Mouse (Mus musculus) cerebellum, adult 11-12 months (tissue): ENCODE results near the gene Cd300e.
A peak's percentile ranks its signal among the peaks of the same experiment; 100 is the strongest.

Experiments
- DNase-seq: peaks from one replicate; pipeline ENCODE4 v3.0.0; 2022

The Cd300e gene

DNA sequence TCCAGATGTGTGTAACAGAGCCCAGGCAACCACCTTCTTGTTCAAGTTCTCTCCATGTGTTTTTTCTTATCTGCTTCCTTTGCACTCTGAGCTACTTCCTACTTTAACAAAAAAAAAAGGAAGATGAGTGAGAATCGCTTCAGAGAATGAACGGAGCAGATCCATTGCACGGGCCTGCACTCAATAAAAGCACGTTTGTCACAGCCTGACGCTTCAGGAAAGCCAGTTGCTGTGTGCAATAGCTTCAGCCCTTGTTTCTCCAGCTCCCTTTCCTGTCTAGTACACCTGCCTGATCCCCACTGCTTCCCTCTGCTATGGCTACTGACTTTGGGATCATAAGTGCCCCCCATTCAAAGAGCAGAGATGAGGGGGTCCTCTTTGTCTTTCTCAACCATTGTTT is at the start of gene Cd300e:
Cd300e (minus strand) TSS at position 101 of the 400 bp plus-strand sequence.
- no peak for DNase-seq

DNA sequence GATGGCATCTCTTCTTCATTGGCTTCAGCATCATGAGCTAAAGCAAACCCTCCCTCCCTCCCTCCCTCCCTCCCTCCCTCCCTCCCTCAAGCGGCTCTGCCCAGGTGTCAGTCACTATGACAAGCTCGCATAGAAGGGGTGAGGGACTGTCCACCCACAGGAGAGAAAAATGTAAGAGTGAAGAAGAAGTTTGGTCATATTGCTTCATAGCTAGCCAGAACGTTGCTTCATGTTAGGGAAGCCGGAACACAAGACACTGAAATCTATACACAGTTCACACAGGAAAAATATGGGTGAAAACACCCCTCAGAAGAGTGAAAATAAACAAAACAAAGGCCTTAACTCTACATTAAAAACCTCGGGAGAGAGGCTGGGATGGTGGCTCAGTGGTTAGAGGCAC is 48.3 kb upstream of the Cd300e start:
- no peak for DNase-seq

DNA sequence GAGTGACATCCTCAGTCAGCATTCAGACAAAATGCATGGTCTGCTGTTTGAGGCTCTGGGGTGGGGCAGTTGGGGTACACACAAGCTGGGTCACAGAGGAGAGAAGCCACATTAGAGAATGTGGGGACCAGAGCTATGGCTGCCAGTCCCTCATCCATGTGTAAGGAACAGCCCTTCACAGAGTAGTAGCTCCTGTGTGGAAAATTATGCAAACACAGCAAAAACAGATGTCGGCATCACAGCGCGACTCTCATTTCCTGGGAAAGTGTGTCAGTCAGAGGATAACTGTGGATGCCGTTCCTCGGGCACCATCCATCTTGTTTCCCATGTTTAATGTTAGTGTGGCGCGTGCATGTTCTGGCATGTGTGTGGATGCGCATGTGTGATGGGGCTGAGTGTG is 46.2 kb upstream of the Cd300e start:
- no peak for DNase-seq

DNA sequence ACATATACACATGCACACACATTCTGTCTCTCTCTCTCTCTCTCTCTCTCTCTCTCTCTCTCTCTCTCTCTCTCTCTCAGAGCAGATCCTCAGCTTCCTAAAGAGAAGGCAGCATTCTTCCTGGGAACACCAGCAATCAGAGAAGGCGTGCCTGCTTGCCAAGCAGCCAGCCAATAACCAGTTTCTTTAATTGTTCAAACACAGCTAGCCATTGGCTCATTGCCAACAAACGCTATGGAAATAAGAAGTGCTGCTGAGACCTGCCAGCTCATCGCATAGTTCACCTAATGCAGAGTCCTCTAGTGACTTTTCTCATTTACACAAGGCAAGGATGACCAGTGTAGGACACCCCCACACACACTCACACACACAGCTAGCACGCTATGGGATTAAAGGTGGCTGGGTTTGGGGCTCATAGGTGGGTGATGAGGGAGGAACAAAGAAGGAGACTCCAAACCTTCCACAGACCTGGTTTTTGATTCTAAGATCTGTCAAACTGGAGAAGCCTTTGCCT is 45.5 kb upstream of the Cd300e start:
- DNase-seq: no peak

DNA sequence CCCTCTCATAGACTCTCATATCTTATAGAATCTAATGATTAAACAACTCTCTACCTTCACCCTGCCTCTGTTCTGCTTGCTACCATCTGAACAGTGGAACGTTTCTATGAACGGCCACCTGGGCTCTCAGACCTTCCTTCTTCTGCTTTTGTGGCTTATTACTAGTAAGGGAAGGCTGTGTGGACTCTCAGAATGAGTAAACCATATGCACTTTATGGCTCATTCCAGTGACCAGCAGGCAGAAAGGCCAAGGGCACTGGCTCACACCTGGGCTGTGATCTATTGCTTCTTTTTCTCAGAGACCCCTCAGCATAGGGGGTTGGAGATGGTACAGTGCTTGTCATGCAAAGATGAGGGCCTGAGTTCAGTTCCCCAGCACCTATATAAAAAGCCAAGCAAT is 44.7 kb upstream of the Cd300e start:
- no peak for DNase-seq

DNA sequence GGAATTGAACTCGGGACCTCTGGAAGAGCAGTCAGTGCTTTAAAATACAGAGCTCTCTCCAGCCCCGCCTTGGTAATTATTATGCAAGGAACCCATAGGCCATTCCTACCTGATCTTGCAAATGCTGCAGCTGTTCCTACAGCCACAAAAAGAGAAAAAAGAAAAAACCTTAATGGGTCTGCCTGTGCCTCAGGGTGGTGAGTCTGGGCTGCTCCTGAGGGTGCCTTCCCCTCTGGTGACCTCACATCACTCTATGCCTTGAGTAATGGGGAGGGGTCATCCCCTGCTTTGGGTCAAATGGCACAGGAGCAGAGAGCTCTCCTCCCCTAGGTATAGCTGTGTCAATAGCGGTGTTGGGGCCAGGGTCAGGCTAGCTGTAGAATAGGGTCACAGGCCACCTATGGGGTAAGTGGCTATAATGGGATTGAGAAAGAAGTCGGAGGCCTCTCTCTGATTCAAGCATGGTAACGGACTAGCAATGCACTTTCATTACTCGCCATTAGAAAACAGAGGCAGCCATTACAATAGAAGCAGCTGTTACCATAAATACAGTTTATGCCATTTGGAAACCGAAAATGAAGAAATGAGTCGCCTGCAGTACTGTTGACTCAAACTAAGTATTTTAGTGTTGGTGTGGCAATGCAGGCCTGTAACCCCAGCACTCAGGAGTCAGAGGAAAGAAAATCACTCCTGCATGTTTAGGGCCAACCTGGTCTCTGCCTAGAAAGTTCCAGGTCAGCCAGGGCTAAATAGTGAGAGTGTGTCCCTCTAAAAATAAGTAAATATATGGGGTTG is 43.0 kb upstream of the Cd300e start:
- no peak for DNase-seq

DNA sequence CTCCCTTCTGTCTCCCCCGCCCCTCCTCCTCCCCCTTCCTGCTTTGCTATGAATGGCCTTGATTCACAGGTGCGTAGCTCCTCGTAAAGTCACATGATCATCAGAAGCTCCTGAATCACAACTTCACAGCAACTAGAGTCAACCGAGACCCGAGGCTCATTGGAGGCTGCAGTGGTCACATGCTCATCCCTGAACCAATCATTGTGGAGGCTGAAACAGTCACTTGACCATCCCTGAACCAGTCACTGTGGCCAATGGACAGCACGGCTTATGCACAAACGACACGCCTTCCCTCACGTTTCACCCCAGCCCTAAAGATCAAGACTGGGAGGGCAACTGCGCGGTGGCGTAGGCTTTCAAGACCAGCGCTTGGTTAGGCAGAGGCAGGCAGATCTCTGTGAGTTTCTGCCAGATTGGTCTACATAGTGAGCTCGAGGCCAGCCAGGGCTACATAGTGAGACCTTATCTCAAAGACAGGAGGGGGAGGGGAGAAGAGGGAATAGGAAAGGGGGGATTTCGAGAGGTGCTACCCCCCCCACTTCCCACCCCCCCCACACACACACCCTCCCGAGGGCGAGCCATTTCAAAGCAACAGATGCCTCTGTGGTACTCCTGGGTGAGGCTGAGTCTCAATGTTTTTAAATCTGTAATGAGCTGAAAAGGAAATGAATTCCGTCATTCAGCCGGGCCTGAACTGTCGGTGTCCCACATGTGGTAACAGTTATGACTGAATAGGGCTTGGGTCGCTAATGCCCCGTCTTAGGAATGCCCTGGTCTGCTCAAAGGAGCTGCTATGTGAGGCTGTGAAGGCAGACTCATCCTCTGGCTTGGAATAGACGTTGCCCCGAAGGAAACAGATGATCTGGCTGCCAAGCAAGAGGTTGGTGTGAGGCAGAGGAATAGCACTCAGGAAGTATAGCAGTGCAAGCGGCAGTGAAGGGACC is 41.8 kb upstream of the Cd300e start:
- DNase-seq: no peak

DNA sequence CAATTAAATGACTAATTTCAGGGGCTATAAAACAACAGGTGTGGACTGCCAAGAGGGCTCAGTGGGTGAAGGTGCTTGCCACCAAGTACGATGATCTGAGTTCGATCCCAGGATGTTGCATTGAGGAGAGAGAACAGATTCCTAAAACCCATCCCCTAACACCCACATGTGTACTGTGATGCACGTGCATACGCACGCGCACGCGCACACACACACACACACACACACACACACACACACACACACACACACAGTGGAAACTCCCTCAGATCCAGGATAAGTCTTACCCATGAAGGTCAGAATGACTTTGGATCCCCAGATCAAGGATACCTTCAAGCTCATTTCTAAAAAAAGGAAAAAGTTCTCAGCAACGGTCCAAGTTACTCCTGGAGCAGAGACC is 40.1 kb upstream of the Cd300e start:
- DNase-seq: no peak

DNA sequence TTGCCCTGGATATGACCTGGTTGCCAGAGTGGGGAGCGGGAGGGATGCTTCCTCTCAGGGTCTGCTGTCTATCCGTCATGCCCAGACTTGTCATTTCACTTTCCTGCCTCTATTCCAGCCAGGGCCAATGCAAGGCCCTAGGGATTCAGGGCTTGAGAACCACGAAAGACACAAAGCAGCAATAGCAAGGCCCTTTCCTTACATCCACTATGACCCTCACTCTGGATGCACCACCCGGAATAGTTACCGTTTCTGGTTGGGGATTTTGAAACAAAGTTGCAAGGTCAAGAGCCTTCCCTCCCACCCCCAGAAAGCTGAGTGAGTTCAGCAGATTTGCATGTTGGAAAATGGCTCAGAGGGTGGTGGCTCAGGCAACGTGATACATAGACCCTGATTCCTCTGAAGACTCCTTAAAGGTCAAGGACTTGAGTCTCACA is 39.7 kb upstream of the Cd300e start:
- no peak for DNase-seq

DNA sequence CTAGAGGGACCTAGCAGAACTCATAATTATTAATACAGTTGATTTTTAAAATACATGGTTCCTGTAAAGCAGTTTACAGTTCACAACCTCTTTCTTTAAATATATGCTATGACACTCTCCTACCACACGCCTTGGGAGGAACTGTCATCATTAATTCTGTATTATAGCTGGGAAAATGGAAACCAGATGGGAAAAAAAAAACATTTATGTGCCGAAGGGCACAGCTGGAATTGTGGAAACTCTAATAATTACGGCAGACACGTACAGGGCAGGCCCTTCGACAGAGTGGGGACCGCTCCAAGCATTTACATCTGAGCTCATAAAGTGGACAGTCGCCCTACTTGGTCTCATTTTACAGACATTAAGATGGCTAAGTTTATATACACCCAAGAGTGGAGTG is 38.8 kb upstream of the Cd300e start:
- DNase-seq: no peak

DNA sequence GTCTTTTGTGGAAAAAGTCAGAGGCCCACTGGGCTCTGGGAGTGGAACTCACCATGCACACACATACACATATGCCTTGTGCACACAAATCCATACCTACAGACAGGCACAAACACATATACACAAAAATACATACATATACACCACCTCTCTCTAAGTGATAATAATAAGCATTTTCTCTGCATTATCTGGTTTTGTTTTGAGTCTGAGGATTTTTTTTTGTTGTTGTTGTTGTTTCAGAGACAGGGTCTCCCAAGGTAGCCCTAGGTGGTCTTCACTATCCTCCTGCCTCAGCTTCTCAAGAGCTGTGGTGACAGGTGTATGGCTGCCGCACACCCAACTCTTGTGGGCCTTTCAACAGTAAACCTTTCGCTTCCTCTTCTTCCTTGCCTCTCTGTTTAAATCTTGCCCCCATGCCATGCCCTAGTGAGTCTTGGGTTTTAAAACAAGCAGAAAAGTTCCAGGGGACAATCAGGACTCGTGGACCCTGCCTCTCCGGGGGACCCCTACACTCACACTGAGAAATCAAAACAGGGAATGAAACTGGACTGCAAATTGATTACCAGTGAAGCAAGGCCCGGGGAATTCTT is 38.1 kb upstream of the Cd300e start:
- no peak for DNase-seq

DNA sequence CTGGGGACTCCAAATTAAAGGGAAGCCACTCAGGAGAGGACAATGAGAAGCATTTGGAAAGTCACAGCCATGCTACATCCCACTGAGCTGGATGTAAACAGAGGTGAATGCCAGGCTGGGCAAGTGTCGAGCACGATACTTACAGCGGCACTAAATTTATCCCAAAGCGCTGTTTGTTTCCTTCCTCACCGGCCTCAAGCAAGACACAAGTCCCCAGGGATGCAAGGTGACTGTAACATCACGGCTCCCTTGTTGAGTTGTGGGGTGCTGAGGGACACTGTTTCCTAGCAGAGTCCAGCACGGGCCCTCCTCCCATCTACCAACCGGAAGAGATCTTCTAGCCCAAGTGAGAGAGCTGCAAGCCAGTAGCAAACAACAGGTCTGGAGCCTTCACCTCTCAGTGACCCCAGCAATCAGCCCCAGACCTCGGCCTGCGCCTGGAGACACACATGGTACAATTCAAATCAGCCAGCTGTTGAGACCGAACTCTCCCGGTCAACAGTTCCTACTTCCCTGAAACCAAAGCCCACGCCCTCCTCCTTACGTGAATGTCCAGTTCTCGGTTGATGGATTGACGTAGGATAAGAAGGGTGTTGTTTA is 37.4 kb upstream of the Cd300e start:
- no peak for DNase-seq

DNA sequence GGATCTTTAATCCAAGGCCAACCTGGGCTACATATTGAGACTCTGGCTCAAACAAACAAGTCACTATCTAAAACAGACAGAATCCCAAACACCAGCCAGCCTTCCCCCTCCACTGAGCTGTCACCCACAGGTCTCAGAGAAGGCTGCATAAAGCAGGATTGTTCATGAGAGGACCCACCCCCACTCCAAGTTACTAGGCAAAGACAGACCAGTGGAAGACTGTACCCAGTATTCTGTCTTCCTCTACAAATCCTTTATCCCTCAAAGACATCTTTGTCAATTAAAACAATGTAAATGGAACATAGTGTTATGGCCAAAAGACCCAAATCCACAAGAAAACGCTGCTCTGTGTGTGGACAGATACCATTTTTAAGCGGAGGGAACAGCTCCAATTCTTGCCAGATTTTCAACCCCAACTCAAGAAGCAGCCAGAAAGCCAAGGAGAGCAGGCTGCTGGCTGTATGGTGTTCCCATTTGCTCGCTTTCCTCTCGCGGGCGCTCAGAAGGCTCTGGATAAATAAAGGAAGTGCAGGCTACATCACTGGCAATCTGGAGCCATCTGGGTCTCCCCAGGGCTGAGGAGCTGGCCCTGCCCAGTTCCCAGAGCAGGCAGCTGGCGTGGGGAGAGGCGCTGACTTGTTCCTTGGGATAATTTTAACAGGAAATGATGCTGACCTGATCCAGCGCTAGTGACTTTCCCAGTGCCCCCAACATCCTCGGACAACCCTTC is 36.4 kb upstream of the Cd300e start:
- peak; percentile 73 for DNase-seq

DNA sequence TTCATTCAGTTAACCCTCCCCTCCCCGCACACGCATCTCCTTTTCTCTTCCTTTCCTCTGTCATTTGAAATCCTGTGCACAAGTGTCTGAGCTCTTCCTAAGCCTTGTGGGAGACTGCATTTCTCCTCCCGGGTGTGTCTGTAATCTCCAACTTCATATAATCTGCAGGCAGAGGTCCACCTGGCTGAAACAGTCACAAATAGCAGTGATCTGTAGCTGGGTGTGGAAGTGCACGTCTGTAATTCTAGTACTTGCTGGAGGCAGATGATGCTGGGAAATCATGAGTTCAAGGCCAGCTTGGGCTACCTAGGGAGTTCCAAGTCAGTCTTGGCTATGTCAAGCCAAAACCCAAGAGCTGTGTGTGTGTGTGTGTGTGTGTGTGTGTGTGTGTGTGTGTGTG is 30.2 kb upstream of the Cd300e start:
- no peak for DNase-seq

DNA sequence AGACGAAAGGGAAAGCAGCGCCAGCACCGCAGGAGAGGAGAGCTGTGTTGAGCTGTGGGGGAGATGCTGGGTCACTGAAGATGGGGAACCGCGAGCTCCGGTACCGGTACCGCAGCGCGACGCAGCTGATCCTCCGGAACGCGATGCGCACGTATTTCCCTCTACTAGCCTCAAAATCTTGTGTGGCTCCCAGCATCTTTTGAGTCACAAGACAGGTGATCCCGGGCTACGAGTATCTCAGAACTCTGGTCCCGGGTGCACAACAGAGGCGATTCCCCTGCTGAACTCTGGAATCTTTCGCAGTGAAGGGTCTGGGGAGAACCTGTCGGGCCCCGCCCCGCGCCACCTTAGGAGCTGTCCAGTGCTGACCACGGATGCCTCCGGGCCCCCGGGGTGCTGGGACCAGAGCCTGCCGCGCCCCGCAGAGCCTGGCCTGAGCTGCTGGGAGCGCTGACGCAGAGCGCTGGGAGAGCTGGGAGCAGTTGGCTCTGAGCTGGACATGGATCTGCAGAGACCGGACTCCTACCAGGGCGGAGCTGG is 29.5 kb upstream of the Cd300e start, which contains the start of gene Rab37:
Rab37 (plus strand) TSS at position 70 of the 540 bp plus-strand sequence.
- peak; percentile 80 for DNase-seq

DNA sequence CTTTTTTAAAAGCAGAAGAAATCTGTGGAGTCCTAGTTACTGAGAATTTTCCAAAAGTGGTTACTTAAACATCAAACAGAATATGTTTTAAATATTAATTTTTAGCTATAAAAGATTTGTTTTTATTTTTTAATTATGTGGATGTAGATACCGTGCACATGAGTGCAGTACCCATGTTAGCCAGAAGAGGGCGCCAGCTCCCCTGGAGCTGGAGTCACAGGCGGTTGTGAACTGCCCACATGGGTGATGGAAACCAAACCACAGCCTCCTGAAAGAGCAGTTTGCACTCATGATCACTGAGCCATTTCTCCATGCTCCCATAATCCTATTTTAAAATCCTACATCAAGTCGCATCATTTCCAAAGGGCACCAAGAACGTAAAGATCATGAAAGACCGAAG is 27.9 kb upstream of the Cd300e start:
- DNase-seq: no peak

DNA sequence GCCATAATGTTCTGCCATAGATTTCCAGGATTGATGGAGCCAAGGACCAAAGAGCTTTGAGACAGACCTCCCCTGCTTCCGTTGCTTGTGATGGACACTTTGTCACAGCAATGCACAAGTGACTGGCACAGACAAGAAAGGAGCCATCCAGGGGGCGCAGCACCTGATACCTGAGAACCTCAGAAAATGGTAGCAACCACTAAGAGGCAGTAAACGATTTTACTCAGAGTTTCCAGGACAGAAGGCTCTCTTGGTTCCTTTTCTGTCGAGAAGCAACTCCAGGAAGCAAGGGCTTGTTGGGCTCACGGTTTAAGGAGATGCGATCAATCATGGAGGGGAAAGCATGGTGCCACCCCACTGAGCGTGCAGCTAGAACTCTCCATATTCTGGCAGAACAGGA is 24.2 kb upstream of the Cd300e start:
- no peak for DNase-seq

DNA sequence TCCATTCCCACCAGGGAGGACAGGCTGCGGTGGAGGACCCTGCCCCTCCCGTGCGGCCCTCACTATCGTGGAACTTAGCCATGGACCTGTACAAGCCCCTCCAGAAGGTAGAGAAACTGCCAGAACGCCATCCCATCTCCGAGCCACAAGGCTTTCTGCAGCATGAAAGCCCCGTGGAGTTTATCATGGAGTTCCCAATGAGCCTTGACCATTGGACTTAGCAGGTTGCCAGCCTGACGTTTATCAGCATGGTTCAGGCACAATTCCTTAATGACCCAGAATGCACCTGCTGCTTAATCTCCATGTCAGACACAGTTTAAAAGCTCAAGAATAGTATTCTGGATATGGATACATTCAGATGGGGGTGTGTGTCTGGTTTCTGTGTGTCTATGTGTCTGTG is 23.1 kb upstream of the Cd300e start:
- no peak for DNase-seq

DNA sequence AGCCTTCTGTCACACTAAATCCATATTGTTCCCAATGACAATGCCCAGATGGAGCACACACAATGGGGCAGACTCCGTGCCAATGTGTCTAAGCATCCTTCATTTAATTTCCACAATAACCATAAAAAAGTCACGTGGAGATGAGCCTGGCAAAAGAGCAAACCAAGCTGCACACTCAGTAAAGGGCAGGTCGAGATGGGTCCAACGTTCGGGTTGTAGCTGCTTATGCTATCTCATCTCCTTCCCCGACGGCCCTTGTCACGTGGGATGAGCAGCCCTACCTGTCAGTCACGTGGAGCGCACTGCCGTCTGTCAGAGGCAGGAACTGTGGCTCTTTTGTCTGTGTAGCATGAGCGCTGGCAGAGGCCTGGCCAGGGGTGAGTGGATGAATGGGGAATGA is 22.6 kb upstream of the Cd300e start:
- peak; percentile 53 for DNase-seq

DNA sequence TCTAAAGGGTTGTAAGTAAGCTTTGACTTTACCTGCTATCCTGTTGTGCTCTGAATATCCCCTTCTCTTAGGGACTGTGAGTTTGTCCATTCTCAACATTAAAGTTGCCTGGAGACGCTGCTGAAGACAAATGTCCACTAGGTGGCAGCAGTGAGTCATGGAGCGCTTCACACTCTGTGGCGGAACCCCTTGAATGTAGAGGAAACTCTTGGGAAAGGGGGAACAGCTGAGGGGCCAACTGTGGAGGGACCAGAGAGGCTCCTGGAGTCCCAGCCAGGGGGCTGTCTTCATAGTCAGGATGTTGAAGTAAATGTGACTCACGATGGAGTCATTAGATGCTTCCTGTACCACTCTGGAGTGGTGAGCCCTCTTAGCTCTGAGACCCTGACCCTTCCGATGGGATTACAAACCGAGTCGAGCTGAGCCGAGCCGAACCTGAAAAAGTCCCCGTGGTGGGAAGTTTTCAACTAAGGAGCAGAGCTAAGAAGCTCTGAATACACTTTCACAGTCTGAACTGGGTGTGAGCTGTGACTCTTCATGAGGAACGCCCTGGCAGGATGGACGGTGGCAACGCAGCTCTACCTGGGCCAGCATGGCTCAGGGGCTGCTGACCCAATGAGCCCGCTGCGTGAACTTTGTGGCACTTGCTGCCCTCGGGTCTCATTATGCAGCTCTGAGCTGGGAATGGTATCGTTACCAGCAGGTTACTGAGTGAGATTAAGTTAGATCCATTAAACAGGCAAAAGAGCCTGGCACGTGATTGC is 21.6 kb upstream of the Cd300e start:
- DNase-seq: peak; percentile 72

DNA sequence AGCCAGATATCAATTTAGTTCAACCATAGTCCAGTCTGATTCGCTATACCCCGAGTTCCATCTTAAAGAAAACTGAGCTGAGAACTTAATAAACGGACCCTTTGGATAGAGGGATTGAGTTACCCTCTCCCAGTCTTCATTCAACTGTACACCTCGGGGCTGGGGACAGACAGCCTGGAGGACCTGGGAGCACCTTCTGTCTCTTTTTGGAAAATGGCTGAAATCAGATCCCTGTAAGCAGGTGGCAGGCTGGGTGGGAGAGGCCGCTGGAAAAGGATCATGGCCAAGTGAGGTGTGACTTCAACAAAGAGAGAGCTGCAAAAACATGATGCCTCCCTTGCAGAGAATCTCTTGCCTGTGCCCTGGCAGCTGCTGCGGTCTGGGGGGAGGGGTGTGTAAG is 20.2 kb upstream of the Cd300e start:
- no peak for DNase-seq
